Mouse (Mus musculus) heart, postnatal 14 days (tissue): ENCODE results near the gene Wwc1. TPM values are rescaled to one million over a fixed set of nuclear protein-coding genes. Genes with fewer than 3 reads are reported as not detected.

Experiments used
- DNase-seq, 2 experiments: peaks; one replicate each; pipeline ENCODE4 v3.0.0; 2021 to 2022
- intact Hi-C: fragments of 180-260 bp; cut with DNase I; formaldehyde crosslinking; loops from one replicate; pipeline ENCODE4 v1.15.1; 2025
- total RNA-seq, 2 experiments: library from RNA; stranded (reverse); gene quantifications; 2 replicates each; pipeline ENCODE4 v1.2.3; 2021

The Wwc1 gene
- total RNA-seq, 2 experiments from 2014 or later, result 0.98 to 1.2 TPM

- intact Hi-C loops, result no loop called here
- no peak for DNase-seq
Observed at GRCm38 (mm10) chr11:35974632-35975450, 5.5 kb downstream of the Wwc1 start.

GRCm38 (mm10) chr11:35973135-35973534, 7.2 kb downstream of the Wwc1 start:
- DNase-seq, result no peak
- intact Hi-C loops, result no loop called here

GRCm38 (mm10) chr11:35972270-35972931, 7.9 kb downstream of the Wwc1 start:
- intact Hi-C loops, result no loop called here
- DNase-seq, result no peak

GRCm38 (mm10) chr11:35970806-35971705, 9.3 kb downstream of the Wwc1 start:
- intact Hi-C loops, result no loop called here
- no peak for DNase-seq

- no peak for DNase-seq
- intact Hi-C loops, result no loop called here
Observed at GRCm38 (mm10) chr11:35968291-35968690, 12.0 kb downstream of the Wwc1 start.

GRCm38 (mm10) chr11:35963981-35964549, 16.3 kb downstream of the Wwc1 start:
- intact Hi-C loops, result no loop called here
- no peak for DNase-seq

GRCm38 (mm10) chr11:35963554-35963953, 16.8 kb downstream of the Wwc1 start:
- intact Hi-C loops, result no loop called here

GRCm38 (mm10) chr11:35962431-35962830, 17.9 kb downstream of the Wwc1 start:
- DNase-seq, result no peak
- intact Hi-C loops, result no loop called here

More at GRCm38 (mm10) chr11:35963554-35963953, 16.8 kb downstream of the Wwc1 start:
- no peak for DNase-seq

GRCm38 (mm10) chr11:35959270-35959669, 21.1 kb downstream of the Wwc1 start:
- no peak for DNase-seq
- intact Hi-C loops, result no loop called here

- DNase-seq, result no peak
- intact Hi-C loops, result no loop called here
Observed at GRCm38 (mm10) chr11:35955572-35955971, 24.8 kb downstream of the Wwc1 start.

- intact Hi-C loops, result no loop called here
- DNase-seq, result no peak
Observed at GRCm38 (mm10) chr11:35953179-35953578, 27.1 kb downstream of the Wwc1 start.

GRCm38 (mm10) chr11:35951727-35952065, 28.6 kb downstream of the Wwc1 start:
- no peak for DNase-seq
- intact Hi-C loops, result no loop called here

- DNase-seq, result no peak
- intact Hi-C loops, result no loop called here
Observed at GRCm38 (mm10) chr11:35951058-35951726, 29.1 kb downstream of the Wwc1 start.

GRCm38 (mm10) chr11:35950466-35950865, 29.9 kb downstream of the Wwc1 start:
- intact Hi-C loops, result no loop called here
- DNase-seq, result no peak

- intact Hi-C loops, result no loop called here
Observed at GRCm38 (mm10) chr11:35950011-35950410, 30.3 kb downstream of the Wwc1 start.

GRCm38 (mm10) chr11:35948457-35948881, 31.9 kb downstream of the Wwc1 start:
- no peak for DNase-seq
- intact Hi-C loops, result no loop called here

More at GRCm38 (mm10) chr11:35950011-35950410, 30.3 kb downstream of the Wwc1 start:
- DNase-seq, result no peak

GRCm38 (mm10) chr11:35947944-35948343, 32.4 kb downstream of the Wwc1 start:
- intact Hi-C loops, result no loop called here
- DNase-seq, result no peak

- no peak for DNase-seq
- intact Hi-C loops, result no loop called here
Observed at GRCm38 (mm10) chr11:35945187-35945586, 35.1 kb downstream of the Wwc1 start.

- intact Hi-C loops, result no loop called here
- DNase-seq, result no peak
Observed at GRCm38 (mm10) chr11:35941641-35942040, 38.7 kb downstream of the Wwc1 start.

GRCm38 (mm10) chr11:35941064-35941463, 39.3 kb downstream of the Wwc1 start:
- intact Hi-C loops, result no loop called here
- no peak for DNase-seq
